ENCODE assay signal across 9 mouse cellular contexts in the genomic region with DNA sequence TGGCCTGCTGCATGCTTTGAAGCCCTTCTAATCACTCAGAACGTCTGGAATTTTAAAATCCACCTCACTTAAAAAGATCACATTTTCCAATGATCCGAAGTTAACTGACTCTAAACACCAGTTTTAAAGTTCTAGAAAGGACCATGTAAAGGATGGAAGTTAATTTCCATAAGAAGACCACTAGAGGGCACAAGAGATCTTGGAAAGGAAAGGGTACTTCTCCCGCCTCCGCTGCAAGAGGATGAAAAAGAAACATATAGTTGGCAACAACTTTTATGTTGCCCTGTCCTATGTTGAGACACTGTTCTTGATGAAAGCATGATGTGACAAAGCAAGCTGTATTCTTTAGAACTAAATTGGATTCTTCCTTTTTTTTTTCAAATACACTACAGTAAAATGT. TPM values are rescaled to one million over a fixed set of nuclear protein-coding genes. Genes with fewer than 3 reads are reported as not detected.
DNase-seq lines count a peak whose midpoint lies in the region; ATAC-seq and TF ChIP-seq lines count a peak whose summit lies in the region.
"Had no signal": no experiment of that assay in that cellular context is flagged by ENCODE, and none has a peak within 500 bp of the region (broad histone marks: within the 10 kb centered on the region; RNA-seq: fewer than 3 reads in every experiment).

No protein-coding gene starts in this region.

- DNase-seq in forebrain, embryonic 10.5 days (ENCODE audit: extremely low spot score, low spot score): no peak
- peak; percentile 81 for DNase-seq in lung, embryonic 14.5 days
- DNase-seq in lung, adult 18-20 months: no peak
- peak; percentile 81 for DNase-seq in midbrain, postnatal 0 days (ENCODE audit: low spot score)
- no peak for DNase-seq in T-cell, adult 2 months (ENCODE audit: low spot score)
- DNase-seq in ovary, adult 18-20 months (ENCODE audit: low spot score): no peak

- H3K4me2 ChIP-seq in forebrain, embryonic 15.5 days (replicated peaks): no peak overlapping the region
- H3K4me2 ChIP-seq in lung, embryonic 14.5 days: no peak overlapping the region
- no peak overlapping the region for H3K4me2 ChIP-seq in embryonic facial prominence, embryonic 13.5 days
- no peak overlapping the region for H3K4me2 ChIP-seq in midbrain, postnatal 0 days (ENCODE audit: low read depth, low read length, poor library complexity, severe bottlenecking)
- H3K4me2 ChIP-seq: heart, embryonic 15.5 days had no signal

- H3K9ac ChIP-seq in forebrain, embryonic 15.5 days (replicated peaks): no peak overlapping the region
- H3K9ac ChIP-seq in lung, embryonic 14.5 days: no peak overlapping the region
- H3K9ac ChIP-seq in embryonic facial prominence, embryonic 13.5 days: no peak overlapping the region
- no peak overlapping the region for H3K9ac ChIP-seq in midbrain, postnatal 0 days (replicated peaks; ENCODE audit: low read length, poor library complexity, severe bottlenecking)
- H3K9ac ChIP-seq: heart, embryonic 15.5 days had no signal

- peaks cover 12% of the 10 kb centered on the region for H3K4me1 ChIP-seq in forebrain, embryonic 15.5 days
- peaks cover 21% of the 10 kb centered on the region for H3K4me1 ChIP-seq in forebrain, embryonic 10.5 days
- no peaks in the 10 kb centered on the region for H3K4me1 ChIP-seq in lung, embryonic 14.5 days (ENCODE audit: insufficient read depth)
- H3K4me1 ChIP-seq in embryonic facial prominence, embryonic 13.5 days: 0 out of 2 replicates have a peak, but pooled peaks cover 4% of the 10 kb centered on the region
- no peaks in the 10 kb centered on the region for H3K4me1 ChIP-seq in midbrain, postnatal 0 days (ENCODE audit: insufficient read depth, low read length)
- H3K4me1 ChIP-seq: heart, embryonic 15.5 days had no signal

- H3K4me3 ChIP-seq in forebrain, embryonic 15.5 days: no peak overlapping the region
- no peak overlapping the region for H3K4me3 ChIP-seq in forebrain, embryonic 10.5 days
- H3K4me3 ChIP-seq in lung, embryonic 14.5 days (ENCODE audit: low read depth, low read length): no peak overlapping the region
- H3K4me3 ChIP-seq in embryonic facial prominence, embryonic 13.5 days: no peak overlapping the region
- H3K4me3 ChIP-seq in midbrain, postnatal 0 days (ENCODE audit: low read depth, low read length): no peak overlapping the region
- H3K4me3 ChIP-seq: heart, embryonic 15.5 days had no signal

- no peaks in the 10 kb centered on the region for H3K36me3 ChIP-seq in forebrain, embryonic 15.5 days
- H3K36me3 ChIP-seq in forebrain, embryonic 10.5 days (replicated peaks): no peaks in the 10 kb centered on the region
- H3K36me3 ChIP-seq in lung, embryonic 14.5 days (ENCODE audit: insufficient read depth): no peaks in the 10 kb centered on the region
- no peaks in the 10 kb centered on the region for H3K36me3 ChIP-seq in embryonic facial prominence, embryonic 13.5 days
- no peaks in the 10 kb centered on the region for H3K36me3 ChIP-seq in midbrain, postnatal 0 days (ENCODE audit: insufficient read depth, low read length)
- H3K36me3 ChIP-seq: heart, embryonic 15.5 days had no signal

- TF ChIP-seq CTCF in lung, embryonic 14.5 days (IDR thresholded peaks at IDR 0.05; ENCODE audit: low read depth): peak; percentile 82
- peak; percentile 93 for TF ChIP-seq CTCF in midbrain, postnatal 0 days (IDR thresholded peaks at IDR 0.05)

- no peak overlapping the region for H3K27ac ChIP-seq in forebrain, embryonic 15.5 days (replicated peaks)
- H3K27ac ChIP-seq in forebrain, embryonic 10.5 days: no peak overlapping the region
- H3K27ac ChIP-seq in lung, embryonic 14.5 days (ENCODE audit: low read depth): no peak overlapping the region
- H3K27ac ChIP-seq in embryonic facial prominence, embryonic 13.5 days: no peak overlapping the region
- H3K27ac ChIP-seq in midbrain, postnatal 0 days (ENCODE audit: low read depth, low read length): no peak overlapping the region
- H3K27ac ChIP-seq: heart, embryonic 15.5 days had no signal

- ATAC-seq in forebrain, embryonic 15.5 days (replicated peaks): peak; percentile 76; the same call in 1 of the 2 replicates
- peak; percentile 49; the same call in 1 of the 2 replicates for ATAC-seq in lung, embryonic 14.5 days (ENCODE audit: insufficient read depth)
- ATAC-seq in embryonic facial prominence, embryonic 13.5 days (ENCODE audit: insufficient number of reproducible peaks, insufficient read depth, low FRiP score, low TSS enrichment, low read depth): peak; percentile 56; the same call in 1 of the 2 replicates
- ATAC-seq in midbrain, postnatal 0 days (ENCODE audit: low FRiP score): no peak

- 12% methylated on average over 4 of the region's 4 CpGs for WGBS in forebrain, embryonic 15.5 days
- 14% methylated on average over 4 of the region's 4 CpGs for WGBS in forebrain, embryonic 10.5 days
- WGBS in lung, embryonic 14.5 days: 12% methylated on average over 4 of the region's 4 CpGs
- WGBS in embryonic facial prominence, embryonic 13.5 days: 12% methylated on average over 4 of the region's 4 CpGs
- 10% methylated on average over 4 of the region's 4 CpGs for WGBS in midbrain, postnatal 0 days

- H3K27me3 ChIP-seq in forebrain, embryonic 15.5 days: 0 out of 2 replicates have a peak, but pooled peaks cover 3% of the 10 kb centered on the region
- H3K27me3 ChIP-seq in forebrain, embryonic 10.5 days (ENCODE audit: poor library complexity, severe bottlenecking): peaks cover 38% of the 10 kb centered on the region
- no peaks in the 10 kb centered on the region for H3K27me3 ChIP-seq in lung, embryonic 14.5 days (ENCODE audit: insufficient read depth, low read length)
- H3K27me3 ChIP-seq in embryonic facial prominence, embryonic 13.5 days: no peaks in the 10 kb centered on the region; the same call in 1 of the 2 replicates
- no peaks in the 10 kb centered on the region for H3K27me3 ChIP-seq in midbrain, postnatal 0 days (ENCODE audit: insufficient read depth, low read length)
- H3K27me3 ChIP-seq: heart, embryonic 15.5 days had no signal

- H3K9me3 ChIP-seq in forebrain, embryonic 15.5 days: no peaks in the 10 kb centered on the region
- no peaks in the 10 kb centered on the region for H3K9me3 ChIP-seq in forebrain, embryonic 10.5 days
- no peaks in the 10 kb centered on the region for H3K9me3 ChIP-seq in lung, embryonic 14.5 days (ENCODE audit: low read depth, low read length)
- peaks cover 4% of the 10 kb centered on the region; the same call in 1 of the 2 replicates for H3K9me3 ChIP-seq in embryonic facial prominence, embryonic 13.5 days
- H3K9me3 ChIP-seq in midbrain, postnatal 0 days (ENCODE audit: low read length): no peaks in the 10 kb centered on the region
- H3K9me3 ChIP-seq: heart, embryonic 15.5 days had no signal

RNA-seq across cellular contexts. Expression of a gene that starts 22.6 kb away (rescaled TPM):
- 31.3 and 34.9 TPM in 2 replicates for polyA plus RNA-seq in forebrain, embryonic 15.5 days (2015; fragmentation: Nextera tagmentation; extraction: Ambion mirVana)
- polyA plus RNA-seq in forebrain, embryonic 10.5 days (2016; fragmentation: Nextera tagmentation; extraction: Ambion mirVana): 38.2 and 41.6 TPM in 2 replicates
- 29.3 and 31.3 TPM in 2 replicates for polyA plus RNA-seq in lung, embryonic 14.5 days (2014; fragmentation: Nextera tagmentation; extraction: Ambion mirVana)
- 33.8 and 34.8 TPM in 2 replicates for polyA plus RNA-seq in embryonic facial prominence, embryonic 13.5 days (2015; fragmentation: Nextera tagmentation; extraction: Ambion mirVana)
- 13.7 and 16.2 TPM in 2 replicates for total RNA-seq in midbrain, postnatal 0 days (2014; rRNA removed)
- polyA plus RNA-seq in midbrain, postnatal 0 days (2015; fragmentation: Nextera tagmentation; extraction: Ambion mirVana): 13.2 and 15.5 TPM in 2 replicates

RNA-seq across cellular contexts. Expression of a gene that starts 22.9 kb away (rescaled TPM):
- polyA plus RNA-seq in forebrain, embryonic 15.5 days (2015; fragmentation: Nextera tagmentation; extraction: Ambion mirVana): 1.9 and 2.2 TPM in 2 replicates
- polyA plus RNA-seq in forebrain, embryonic 10.5 days (2016; fragmentation: Nextera tagmentation; extraction: Ambion mirVana): 0.62 and 0.78 TPM in 2 replicates
- polyA plus RNA-seq in lung, embryonic 14.5 days (2014; fragmentation: Nextera tagmentation; extraction: Ambion mirVana): 0.11 TPM in 1 of 2 replicates, not detected in the other
- polyA plus RNA-seq in embryonic facial prominence, embryonic 13.5 days (2015; fragmentation: Nextera tagmentation; extraction: Ambion mirVana): 0.31 and 0.78 TPM in 2 replicates
- total RNA-seq in midbrain, postnatal 0 days (2014; rRNA removed): 2.5 and 4.9 TPM in 2 replicates
- polyA plus RNA-seq in midbrain, postnatal 0 days (2015; fragmentation: Nextera tagmentation; extraction: Ambion mirVana): 2.7 and 3.7 TPM in 2 replicates

RNA-seq across cellular contexts. Expression of a gene that starts 55.6 kb away (rescaled TPM):
- 124 TPM in 2 replicates for polyA plus RNA-seq in forebrain, embryonic 15.5 days (2015; fragmentation: Nextera tagmentation; extraction: Ambion mirVana)
- 155 and 167 TPM in 2 replicates for polyA plus RNA-seq in forebrain, embryonic 10.5 days (2016; fragmentation: Nextera tagmentation; extraction: Ambion mirVana)
- 176 and 188 TPM in 2 replicates for polyA plus RNA-seq in lung, embryonic 14.5 days (2014; fragmentation: Nextera tagmentation; extraction: Ambion mirVana)
- 168 and 193 TPM in 2 replicates for polyA plus RNA-seq in embryonic facial prominence, embryonic 13.5 days (2015; fragmentation: Nextera tagmentation; extraction: Ambion mirVana)
- 106 and 129 TPM in 2 replicates for total RNA-seq in midbrain, postnatal 0 days (2014; rRNA removed)
- 153 and 160 TPM in 2 replicates for polyA plus RNA-seq in midbrain, postnatal 0 days (2015; fragmentation: Nextera tagmentation; extraction: Ambion mirVana)

Comparison
In these comparisons a context has a peak if more than half of its experiments do, and no peak if none do; other contexts are left out.
1. DNase-seq: peak in lung, embryonic 14.5 days (single experiment) and midbrain, postnatal 0 days (single experiment); none in forebrain, embryonic 10.5 days (single experiment), lung, adult 18-20 months (0 of 2), T-cell, adult 2 months (single experiment) and ovary, adult 18-20 months (single experiment).